Mouse (Mus musculus) ES-E14 (cell line): ENCODE results near the gene Lsm5. TPM values are rescaled to one million over a fixed set of nuclear protein-coding genes. Genes with fewer than 3 reads are reported as not detected.

Experiments used
- DNase-seq: peaks from one replicate; pipeline ENCODE4 v3.0.0-alpha.2; 2013; ENCODE audit warnings: low read depth, low spot score
- H3K27ac ChIP-seq: 2 replicates; pipeline ENCODE4 v1.5.1; 2012; ENCODE audit warnings: low read depth, mild to moderate bottlenecking, low read length, moderate library complexity, mixed read lengths; ENCODE audit not compliant: poor library complexity, insufficient read depth, severe bottlenecking
- H3K36me3 ChIP-seq: 2 replicates; pipeline ENCODE4 v1.6.1; 2012; ENCODE audit warnings: mild to moderate bottlenecking, low read length, moderate library complexity, mixed read lengths; ENCODE audit not compliant: control insufficient read depth, poor library complexity, insufficient read depth, severe bottlenecking
- H3K4me1 ChIP-seq, 2 experiments: fragments of 150-350 bp in 1 of 2; sonication (generic) in 1 of 2; 2 replicates each; pipeline ENCODE4 v1.6.1; 2012; ENCODE audit warnings: low read length in 2 of 2, mild to moderate bottlenecking in 1 of 2, mixed read lengths in 1 of 2; ENCODE audit not compliant: control insufficient read depth in 2 of 2, insufficient read depth in 2 of 2, poor library complexity in 1 of 2
- H3K4me3 ChIP-seq, 2 experiments: fragments of 150-350 bp in 1 of 2; sonication (generic) in 1 of 2; 2 replicates each; pipeline ENCODE4 v1.5.1; 2012; ENCODE audit warnings: low read length in 2 of 2, low read depth in 1 of 2, mild to moderate bottlenecking in 1 of 2, mixed read lengths in 1 of 2; ENCODE audit not compliant: insufficient read depth in 1 of 2, poor library complexity in 1 of 2, severe bottlenecking in 1 of 2
- H3K9ac ChIP-seq: 2 replicates; pipeline ENCODE4 v1.6.1; 2012; ENCODE audit warnings: low read depth, mild to moderate bottlenecking, low read length, mixed read lengths; ENCODE audit not compliant: poor library complexity, insufficient read depth, severe bottlenecking
- H3K9me3 ChIP-seq: fragments of 150-350 bp; sonication (generic); 2 replicates; pipeline ENCODE4 v1.6.1; 2012; ENCODE audit warnings: low read depth, mild to moderate bottlenecking, low read length; ENCODE audit not compliant: control insufficient read depth, insufficient read depth
- CHD2 ChIP-seq: IDR thresholded peaks from 2 replicates; pipeline ENCODE4 v1.6.1; 2014; ENCODE audit warnings: mild to moderate bottlenecking, low read depth, low read length, inconsistent platforms
- HCFC1 ChIP-seq: IDR thresholded peaks from 2 replicates; pipeline ENCODE4 v1.6.1; 2012; ENCODE audit warnings: low read length, inconsistent platforms, borderline replicate concordance; ENCODE audit not compliant: insufficient read depth
- MAFK ChIP-seq: IDR thresholded peaks from 2 replicates; pipeline ENCODE4 v1.6.1; 2014; ENCODE audit warnings: mild to moderate bottlenecking, low read depth, low read length, inconsistent platforms; ENCODE audit not compliant: insufficient read depth
- ZC3H11A ChIP-seq: IDR thresholded peaks from 2 replicates; pipeline ENCODE4 v1.6.1; 2012; ENCODE audit warnings: low read depth, mild to moderate bottlenecking, inconsistent platforms, low read length, borderline replicate concordance
- ZNF384 ChIP-seq: IDR thresholded peaks from 2 replicates; pipeline ENCODE4 v1.6.1; 2012; ENCODE audit warnings: low read depth, low read length, inconsistent platforms
- in situ Hi-C, 2 experiments: fragments of 600-800 bp; cut with MboI; formaldehyde crosslinking; loops; one replicate each; pipeline ENCODE4 v1.15.1; 2025; ENCODE audit warnings: low sequenced_read_pairs in 2 of 2, inconsistent platforms in 1 of 2; ENCODE audit not compliant: unreplicated experiment in 2 of 2
- total RNA-seq: library from RNA; depleted of rRNA; stranded (reverse); fragments of 300-350 nt; gene quantifications from 2 replicates; pipeline ENCODE4 v1.2.3, GENCODE M21; 2012; rRNA removed

The Lsm5 gene
- total RNA-seq = 72.5 and 122 TPM in 2 replicates

- in situ Hi-C loops = no loop called here
- TF ChIP-seq ZC3H11A = no peak
- TF ChIP-seq HCFC1 = peak; percentile 89
Measured at GRCm38 (mm10) chr6:56703931-56704900, at the start of gene Lsm5. Gene Lsm5 (minus strand): TSS chr6:56704710.

GRCm38 (mm10) chr6:56753719-56754118, 49.2 kb upstream of the Lsm5 start:
- no peak overlapping the region for H3K27ac ChIP-seq
- H3K4me1 ChIP-seq = no peaks in the 10 kb centered on the region
- H3K9ac ChIP-seq = no peak overlapping the region
- TF ChIP-seq HCFC1 (no peak), ZNF384 (no peak), CHD2 (no peak), MAFK (no peak), ZC3H11A (no peak)
- H3K9me3 ChIP-seq = no peaks in the 10 kb centered on the region
- peaks cover 5% of the 10 kb centered on the region; the same call in 1 of the 2 replicates for H3K36me3 ChIP-seq
- in situ Hi-C loops = no loop called here
- DNase-seq = no peak
- H3K4me3 ChIP-seq = no peak overlapping the region

More at GRCm38 (mm10) chr6:56703931-56704900, at the start of gene Lsm5:
- Histone ChIP-seq H3K36me3 (no peaks in the 10 kb centered on the region; the same call in 1 of the 2 replicates), H3K9me3 (no peaks in the 10 kb centered on the region), H3K9ac (peak within 1 kb of the TSS; percentile 95), H3K4me1 (0 out of 4 replicates have a peak, but pooled peaks cover 0 to 2% of the 10 kb centered on the region in 2 experiments), H3K27ac (peak within 1 kb of the TSS; percentile 14; the same call in 1 of the 2 replicates), H3K4me3 (peak within 1 kb of the TSS; percentile 89 to 95)
- DNase-seq = peak; percentile 81

- H3K9me3 ChIP-seq = no peaks in the 10 kb centered on the region
- in situ Hi-C loops = no loop called here
- DNase-seq = no peak
- no peak overlapping the region for H3K9ac ChIP-seq
- TF ChIP-seq CHD2 (no peak), MAFK (no peak), HCFC1 (no peak), ZNF384 (no peak), ZC3H11A (no peak)
- peaks cover 4% of the 10 kb centered on the region for H3K36me3 ChIP-seq
- no peaks in the 10 kb centered on the region for H3K4me1 ChIP-seq
- H3K4me3 ChIP-seq = no peak overlapping the region
- no peak overlapping the region for H3K27ac ChIP-seq
Measured at GRCm38 (mm10) chr6:56745950-56746543, 41.5 kb upstream of the Lsm5 start.

GRCm38 (mm10) chr6:56732545-56732944, 28.0 kb upstream of the Lsm5 start:
- no peak for TF ChIP-seq ZNF384
- TF ChIP-seq ZC3H11A = no peak
- TF ChIP-seq MAFK = no peak
- no peak for TF ChIP-seq HCFC1
- TF ChIP-seq CHD2 = no peak
- DNase-seq = no peak
- Histone ChIP-seq H3K4me1 (no peaks in the 10 kb centered on the region), H3K9ac (no peak overlapping the region), H3K4me3 (no peak overlapping the region), H3K36me3 (peaks cover 8% of the 10 kb centered on the region), H3K9me3 (no peaks in the 10 kb centered on the region), H3K27ac (no peak overlapping the region)
- in situ Hi-C loops = no loop called here
